Mouse (Mus musculus): ENCODE measurements at regions not wholly inside any gene's neighbourhood (a gene's known extent, or its start where the extent isn't known, plus 50 kb on each side); places are given as distances from the start of the nearest gene placed in this dataset.

DNA sequence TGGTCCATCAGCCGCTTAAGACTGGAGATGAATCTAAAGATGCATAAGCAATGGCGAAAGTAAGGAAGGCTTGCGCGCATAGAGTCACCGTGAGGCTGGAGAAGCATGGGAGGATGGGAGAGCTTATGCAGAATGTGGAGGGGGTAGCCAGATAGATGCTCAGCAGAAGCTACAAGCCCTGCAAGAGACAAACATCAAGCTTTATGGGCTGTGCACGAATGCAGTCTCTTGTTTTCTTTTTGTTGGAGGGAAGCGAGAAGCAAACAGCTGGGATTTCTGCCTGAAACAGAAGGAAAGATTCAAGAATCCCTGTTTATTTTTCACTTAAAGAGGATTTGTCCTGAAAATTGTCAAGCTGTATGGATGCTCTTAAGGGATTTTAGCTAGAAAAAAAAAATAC lies 188.7 kb downstream of the Kctd12 start:
- H3K4me3 ChIP-seq (ENCODE audit: insufficient read depth in 1 of 2, low read depth in 2 of 2, low read length in 2 of 2) = no peak overlapping the region
- DNase-seq (ENCODE audit: low read depth in 3 of 3, low spot score in 3 of 3) (no peak), ATAC-seq (ENCODE audit: insufficient read depth) (no peak)
- no peak overlapping the region for H3K4me2 ChIP-seq (ENCODE audit: low read depth)
- H3K36me3 ChIP-seq (replicated peaks; ENCODE audit: control insufficient read depth, insufficient read depth, low read depth) = no peaks in the 10 kb centered on the region
- H3K27ac ChIP-seq = no peak overlapping the region
- WGBS (ENCODE audit: insufficient replicate concordance) = 72% methylated on average over 7 of the region's 7 CpGs
- H3K4me1 ChIP-seq (replicated peaks; ENCODE audit: control insufficient read depth in 2 of 2, insufficient read depth in 2 of 2, low read length in 1 of 2) = no peaks in the 10 kb centered on the region
- no peak overlapping the region for H3K9ac ChIP-seq (replicated peaks)
- no peaks in the 10 kb centered on the region for H3K27me3 ChIP-seq (ENCODE audit: control insufficient read depth, insufficient read depth, low read length)
- no peaks in the 10 kb centered on the region for H3K9me3 ChIP-seq (ENCODE audit: control insufficient read depth, low read length)
- TF ChIP-seq CTCF (IDR thresholded peaks at IDR 0.05; ENCODE audit: low read depth) (no peak), EP300 (IDR thresholded peaks at IDR 0.05; ENCODE audit: low read depth) (no peak)

DNA sequence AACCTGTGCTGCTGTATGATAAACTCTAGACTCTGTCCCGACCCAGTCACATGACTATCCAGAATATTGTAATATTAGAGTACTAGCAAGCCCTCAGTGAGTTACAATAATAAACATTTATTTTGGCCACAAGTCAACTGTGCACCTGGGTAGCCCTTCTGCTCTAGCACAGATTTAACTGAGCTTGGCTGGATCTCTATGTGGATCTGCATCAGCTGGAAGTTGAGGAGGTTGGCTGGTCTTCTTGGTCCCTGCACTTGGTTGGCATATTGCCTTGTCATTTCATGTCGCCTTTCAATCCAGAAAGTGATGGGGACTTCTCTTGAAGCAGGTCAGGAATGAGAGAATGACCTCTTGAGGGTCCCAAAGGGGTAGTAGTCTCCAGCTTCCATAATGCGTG lies 191.5 kb downstream of the Kctd12 start:
- Histone ChIP-seq H3K9me3 (ENCODE audit: control insufficient read depth, low read length) (no peaks in the 10 kb centered on the region), H3K36me3 (replicated peaks; ENCODE audit: control insufficient read depth, insufficient read depth, low read depth) (no peaks in the 10 kb centered on the region), H3K4me1 (replicated peaks; ENCODE audit: control insufficient read depth in 2 of 2, insufficient read depth in 2 of 2, low read length in 1 of 2) (no peaks in the 10 kb centered on the region), H3K9ac (replicated peaks) (no peak overlapping the region), H3K4me2 (ENCODE audit: low read depth) (no peak overlapping the region), H3K4me3 (ENCODE audit: insufficient read depth in 1 of 2, low read depth in 2 of 2, low read length in 2 of 2) (no peak overlapping the region), H3K27me3 (ENCODE audit: control insufficient read depth, insufficient read depth, low read length) (no peaks in the 10 kb centered on the region), H3K27ac (no peak overlapping the region)
- ATAC-seq (ENCODE audit: insufficient read depth) = no peak
- no peak for DNase-seq (ENCODE audit: low read depth in 3 of 3, low spot score in 3 of 3)
- no peak for TF ChIP-seq EP300 (IDR thresholded peaks at IDR 0.05; ENCODE audit: low read depth)
- no peak for TF ChIP-seq CTCF (IDR thresholded peaks at IDR 0.05; ENCODE audit: low read depth)
- 54% methylated on average over 3 of the region's 3 CpGs for WGBS (ENCODE audit: insufficient replicate concordance)

DNA sequence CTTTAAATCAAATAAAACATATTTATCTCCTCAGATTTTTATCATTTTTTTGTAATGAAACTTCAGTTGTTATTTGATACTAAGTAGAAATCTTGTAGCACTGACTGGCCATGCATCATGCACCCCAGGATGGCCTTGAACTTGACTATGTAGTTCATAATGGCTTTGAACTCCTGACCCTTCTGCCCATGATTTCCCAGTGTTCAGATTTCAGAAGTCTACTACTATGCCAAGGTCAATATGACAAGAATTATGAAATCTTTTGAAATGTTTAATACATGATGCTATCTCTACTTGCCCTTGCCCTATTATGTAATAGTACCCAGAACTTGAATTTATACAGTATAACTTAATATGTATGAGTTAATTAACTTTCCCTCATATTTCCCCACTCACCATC lies 200.2 kb downstream of the Kctd12 start:
- Histone ChIP-seq H3K4me2 (ENCODE audit: low read depth) (no peak overlapping the region), H3K4me3 (ENCODE audit: insufficient read depth in 1 of 2, low read depth in 2 of 2, low read length in 2 of 2) (no peak overlapping the region), H3K9me3 (ENCODE audit: control insufficient read depth, low read length) (no peaks in the 10 kb centered on the region), H3K27ac (no peak overlapping the region), H3K36me3 (replicated peaks; ENCODE audit: control insufficient read depth, insufficient read depth, low read depth) (no peaks in the 10 kb centered on the region), H3K9ac (replicated peaks) (no peak overlapping the region), H3K27me3 (ENCODE audit: control insufficient read depth, insufficient read depth, low read length) (no peaks in the 10 kb centered on the region), H3K4me1 (replicated peaks; ENCODE audit: control insufficient read depth in 2 of 2, insufficient read depth in 2 of 2, low read length in 1 of 2) (no peaks in the 10 kb centered on the region)
- no peak for ATAC-seq (ENCODE audit: insufficient read depth)
- no peak for DNase-seq (ENCODE audit: low read depth in 3 of 3, low spot score in 3 of 3)
- TF ChIP-seq EP300 (IDR thresholded peaks at IDR 0.05; ENCODE audit: low read depth) = no peak
- no peak for TF ChIP-seq CTCF (IDR thresholded peaks at IDR 0.05; ENCODE audit: low read depth)

DNA sequence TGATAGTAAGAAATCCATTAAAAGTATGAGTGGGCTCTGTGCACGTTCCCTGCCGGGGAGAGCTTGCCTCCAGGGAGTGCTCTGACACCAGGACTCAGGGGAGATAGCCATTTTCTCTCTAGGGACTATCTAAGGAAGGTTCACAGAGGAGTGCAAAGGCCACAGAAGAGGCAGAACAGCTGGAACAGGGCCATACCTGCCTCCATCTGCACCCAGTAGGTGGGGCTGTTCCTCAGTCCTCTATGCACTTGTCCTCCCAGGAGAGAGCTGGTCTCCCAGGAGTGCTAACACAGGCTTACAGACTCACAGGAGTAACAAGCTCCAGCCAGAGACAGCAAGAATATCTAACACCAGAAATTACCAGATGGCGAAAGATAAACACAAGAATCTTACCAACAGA lies 212.7 kb downstream of the Kctd12 start:
- Histone ChIP-seq H3K9me3 (ENCODE audit: control insufficient read depth, low read length) (no peaks in the 10 kb centered on the region), H3K36me3 (replicated peaks; ENCODE audit: control insufficient read depth, insufficient read depth, low read depth) (no peaks in the 10 kb centered on the region), H3K27ac (no peak overlapping the region), H3K4me1 (replicated peaks; ENCODE audit: control insufficient read depth in 2 of 2, insufficient read depth in 2 of 2, low read length in 1 of 2) (no peaks in the 10 kb centered on the region), H3K4me2 (ENCODE audit: low read depth) (no peak overlapping the region), H3K4me3 (ENCODE audit: insufficient read depth in 1 of 2, low read depth in 2 of 2, low read length in 2 of 2) (no peak overlapping the region), H3K9ac (replicated peaks) (no peak overlapping the region), H3K27me3 (ENCODE audit: control insufficient read depth, insufficient read depth, low read length) (no peaks in the 10 kb centered on the region)
- ATAC-seq (ENCODE audit: insufficient read depth) = no peak
- WGBS (ENCODE audit: insufficient replicate concordance) = 54% methylated on average over 3 of the region's 3 CpGs
- no peak for DNase-seq (ENCODE audit: low read depth in 3 of 3, low spot score in 3 of 3)
- TF ChIP-seq CTCF (IDR thresholded peaks at IDR 0.05; ENCODE audit: low read depth) (peak; percentile 34; the same call in 1 of the 2 replicates), EP300 (IDR thresholded peaks at IDR 0.05; ENCODE audit: low read depth) (no peak)

DNA sequence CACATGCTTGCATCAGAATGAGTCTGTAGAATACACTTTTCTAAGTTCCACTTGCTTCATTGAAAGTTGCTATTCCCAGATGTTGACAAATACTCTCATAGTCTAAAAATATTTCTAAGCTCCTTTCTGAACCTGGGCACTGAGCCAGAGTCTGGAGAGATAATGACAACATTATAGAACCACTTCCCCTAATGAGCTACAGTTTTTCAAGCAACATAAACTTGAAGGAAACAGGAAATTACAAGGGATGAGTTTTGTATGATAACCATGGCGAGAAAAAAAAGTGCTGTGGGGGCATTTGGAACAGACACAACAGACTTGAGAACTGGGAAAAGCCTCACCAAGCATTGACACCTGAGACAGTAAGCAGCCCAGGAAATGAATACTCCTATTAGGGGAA lies 233.8 kb downstream of the Kctd12 start:
- H3K36me3 ChIP-seq (replicated peaks; ENCODE audit: control insufficient read depth, insufficient read depth, low read depth) = no peaks in the 10 kb centered on the region
- no peak overlapping the region for H3K4me2 ChIP-seq (ENCODE audit: low read depth)
- ATAC-seq (ENCODE audit: insufficient read depth) = no peak
- no peak overlapping the region for H3K9ac ChIP-seq (replicated peaks)
- H3K9me3 ChIP-seq (ENCODE audit: control insufficient read depth, low read length) = no peaks in the 10 kb centered on the region
- no peak overlapping the region for H3K4me3 ChIP-seq (ENCODE audit: insufficient read depth in 1 of 2, low read depth in 2 of 2, low read length in 2 of 2)
- no peak for DNase-seq (ENCODE audit: low read depth in 3 of 3, low spot score in 3 of 3)
- no peak for TF ChIP-seq EP300 (IDR thresholded peaks at IDR 0.05; ENCODE audit: low read depth)
- no peak for TF ChIP-seq CTCF (IDR thresholded peaks at IDR 0.05; ENCODE audit: low read depth)
- H3K27ac ChIP-seq = no peak overlapping the region
- H3K27me3 ChIP-seq (ENCODE audit: control insufficient read depth, insufficient read depth, low read length) = no peaks in the 10 kb centered on the region
- WGBS (ENCODE audit: insufficient replicate concordance) = 6% methylated on average over 1 of the region's 1 CpGs
- H3K4me1 ChIP-seq (replicated peaks; ENCODE audit: control insufficient read depth in 2 of 2, insufficient read depth in 2 of 2, low read length in 1 of 2) = no peaks in the 10 kb centered on the region

DNA sequence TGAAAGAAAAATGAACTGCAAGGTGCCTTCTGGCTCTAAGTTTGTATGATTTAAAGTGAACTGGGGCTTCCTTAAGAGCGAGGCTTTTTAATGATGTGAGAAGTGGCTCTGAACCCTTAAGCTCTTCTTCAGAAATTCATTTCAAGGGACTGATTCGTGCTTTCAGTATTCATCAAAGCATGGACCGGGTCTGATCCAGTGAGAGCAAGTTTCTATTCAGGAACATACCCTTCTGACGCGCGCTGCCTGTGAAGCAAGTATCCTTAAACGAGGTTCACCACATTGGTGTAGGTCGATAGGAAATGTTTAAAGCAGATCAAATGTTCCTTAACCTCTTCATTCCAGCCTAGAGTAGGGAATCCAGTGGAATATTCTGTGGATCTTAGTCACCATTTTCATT lies 240.1 kb downstream of the Kctd12 start:
- no peaks in the 10 kb centered on the region for H3K4me1 ChIP-seq (replicated peaks; ENCODE audit: control insufficient read depth in 2 of 2, insufficient read depth in 2 of 2, low read length in 1 of 2)
- H3K27ac ChIP-seq = no peak overlapping the region
- TF ChIP-seq CTCF (IDR thresholded peaks at IDR 0.05; ENCODE audit: low read depth) = no peak
- no peak for TF ChIP-seq EP300 (IDR thresholded peaks at IDR 0.05; ENCODE audit: low read depth)
- H3K4me3 ChIP-seq (ENCODE audit: insufficient read depth in 1 of 2, low read depth in 2 of 2, low read length in 2 of 2) = no peak overlapping the region
- H3K9me3 ChIP-seq (ENCODE audit: control insufficient read depth, low read length) = no peaks in the 10 kb centered on the region
- DNase-seq (ENCODE audit: low read depth in 3 of 3, low spot score in 3 of 3) (no peak), ATAC-seq (ENCODE audit: insufficient read depth) (no peak)
- H3K9ac ChIP-seq (replicated peaks) = no peak overlapping the region
- no peaks in the 10 kb centered on the region for H3K36me3 ChIP-seq (replicated peaks; ENCODE audit: control insufficient read depth, insufficient read depth, low read depth)
- no peak overlapping the region for H3K4me2 ChIP-seq (ENCODE audit: low read depth)
- WGBS (ENCODE audit: insufficient replicate concordance) = 74% methylated on average over 8 of the region's 8 CpGs
- no peaks in the 10 kb centered on the region for H3K27me3 ChIP-seq (ENCODE audit: control insufficient read depth, insufficient read depth, low read length)
